Mouse (Mus musculus) stomach, embryonic 15.5 days (tissue): ENCODE data around the gene Plau. TPM values are rescaled to one million over a fixed set of nuclear protein-coding genes. Genes with fewer than 3 reads are reported as not detected.
A peak's percentile ranks its signal among the peaks of the same experiment; 100 is the strongest.

Experiments used
- ATAC-seq: fragments of 200-750 bp; cut with Nextera tagmentation; 2 replicates; pipeline ENCODE4 v1.8.0; 2017; ENCODE audit warnings: low read depth, moderate number of reproducible peaks, moderate TSS enrichment; ENCODE audit not compliant: insufficient read depth, low FRiP score
- H3K27ac ChIP-seq: fragments of 300-500 bp; sonication (generic); 2 replicates; pipeline ENCODE4 v1.5.1; 2015; ENCODE audit warnings: mild to moderate bottlenecking, inconsistent platforms
- H3K27me3 ChIP-seq: fragments of 300-500 bp; sonication (generic); replicated peaks from 2 replicates; pipeline ENCODE4 v1.6.1; 2015; ENCODE audit warnings: inconsistent platforms
- H3K36me3 ChIP-seq: fragments of 300-500 bp; sonication (generic); 2 replicates; pipeline ENCODE4 v1.6.1; 2015; ENCODE audit warnings: inconsistent platforms
- H3K4me1 ChIP-seq: fragments of 300-500 bp; sonication (generic); 2 replicates; pipeline ENCODE4 v1.6.1; 2015; ENCODE audit warnings: inconsistent platforms
- H3K4me2 ChIP-seq: fragments of 300-500 bp; sonication (generic); 2 replicates; pipeline ENCODE4 v1.6.1; 2015; ENCODE audit warnings: mild to moderate bottlenecking, inconsistent platforms
- H3K4me3 ChIP-seq: fragments of 300-500 bp; sonication (generic); replicated peaks from 2 replicates; pipeline ENCODE4 v1.5.1; 2015; ENCODE audit warnings: inconsistent platforms
- H3K9ac ChIP-seq: fragments of 300-500 bp; sonication (generic); 2 replicates; pipeline ENCODE4 v1.6.1; 2015; ENCODE audit warnings: inconsistent platforms
- H3K9me3 ChIP-seq: fragments of 300-500 bp; sonication (generic); 2 replicates; pipeline ENCODE4 v1.6.1; 2016; ENCODE audit warnings: inconsistent platforms
- WGBS: fragments of 180-500 bp; shearing (Covaris S2); methylation state at CpG from one replicate; pipeline ENCODE4 v1.1.7; 2015; 5-methylcytosine and 5-hydroxymethylcytosine counted together
- polyA plus RNA-seq: library from polyadenylated mRNA; unstranded; fragments of >200 nt; fragmentation: Nextera tagmentation; extraction: Ambion mirVana; gene quantifications from 2 replicates; pipeline ENCODE4 v1.2.1, GENCODE M21; 2015

Gene Plau
- polyA plus RNA-seq, 1 experiment from 2014 or later, result 1.9 TPM

DNA sequence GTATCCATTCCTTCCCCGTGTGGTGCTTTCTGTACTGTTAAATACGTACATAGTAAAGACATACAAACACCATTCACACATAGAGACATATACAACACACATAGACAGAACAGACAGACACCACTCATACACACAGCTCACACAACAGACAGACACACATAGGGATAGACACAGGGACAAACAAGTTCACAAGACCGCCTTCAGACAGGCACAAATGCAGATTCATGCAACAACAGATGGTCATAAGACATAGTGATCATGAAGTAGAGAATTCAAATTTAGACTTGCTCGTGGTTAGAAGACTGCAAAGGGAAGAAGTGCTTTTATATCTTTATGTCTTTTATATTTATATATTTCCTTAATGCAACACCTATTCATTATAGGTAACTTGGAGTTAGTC, 2.9 kb upstream of the Plau start:
- WGBS, result 80% methylated on average over 4 of the region's 4 CpGs
- ATAC-seq, result no peak
- H3K9me3 ChIP-seq, result no peaks in the 10 kb centered on the region
- H3K27ac ChIP-seq, result no peak overlapping the region
- H3K4me3 ChIP-seq, result no peak overlapping the region
- 0 out of 2 replicates have a peak, but pooled peaks cover 7% of the 10 kb centered on the region for H3K4me1 ChIP-seq
- no peak overlapping the region for H3K4me2 ChIP-seq
- H3K36me3 ChIP-seq, result no peaks in the 10 kb centered on the region
- no peak overlapping the region for H3K9ac ChIP-seq
- H3K27me3 ChIP-seq, result no peaks in the 10 kb centered on the region

DNA sequence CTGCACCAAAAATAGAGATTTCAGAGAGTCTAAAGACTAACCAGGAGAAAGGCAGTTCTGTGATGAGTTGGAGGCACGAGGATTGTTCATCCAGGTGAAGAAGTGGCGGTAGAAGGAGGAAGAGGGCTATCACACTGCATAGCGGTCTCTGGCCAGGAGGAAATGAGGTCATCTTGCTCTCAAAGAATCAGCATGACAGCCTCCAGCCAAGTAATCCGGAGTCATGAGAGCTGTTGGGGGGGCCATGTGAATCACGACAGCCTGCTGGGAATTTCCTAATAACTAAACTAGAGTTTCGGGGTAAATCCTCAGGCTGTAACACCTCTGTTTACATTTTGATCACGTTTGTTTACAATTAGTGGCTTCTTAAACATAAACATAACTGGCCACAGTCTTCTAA, 2.3 kb upstream of the Plau start:
- no peaks in the 10 kb centered on the region for H3K36me3 ChIP-seq
- 0 out of 2 replicates have a peak, but pooled peaks cover 7% of the 10 kb centered on the region for H3K4me1 ChIP-seq
- ATAC-seq, result no peak
- H3K4me2 ChIP-seq, result no peak overlapping the region
- no peak overlapping the region for H3K4me3 ChIP-seq
- no peak overlapping the region for H3K27ac ChIP-seq
- 34% methylated on average over 7 of the region's 7 CpGs for WGBS
- no peaks in the 10 kb centered on the region for H3K27me3 ChIP-seq
- H3K9me3 ChIP-seq, result no peaks in the 10 kb centered on the region
- no peak overlapping the region for H3K9ac ChIP-seq

DNA sequence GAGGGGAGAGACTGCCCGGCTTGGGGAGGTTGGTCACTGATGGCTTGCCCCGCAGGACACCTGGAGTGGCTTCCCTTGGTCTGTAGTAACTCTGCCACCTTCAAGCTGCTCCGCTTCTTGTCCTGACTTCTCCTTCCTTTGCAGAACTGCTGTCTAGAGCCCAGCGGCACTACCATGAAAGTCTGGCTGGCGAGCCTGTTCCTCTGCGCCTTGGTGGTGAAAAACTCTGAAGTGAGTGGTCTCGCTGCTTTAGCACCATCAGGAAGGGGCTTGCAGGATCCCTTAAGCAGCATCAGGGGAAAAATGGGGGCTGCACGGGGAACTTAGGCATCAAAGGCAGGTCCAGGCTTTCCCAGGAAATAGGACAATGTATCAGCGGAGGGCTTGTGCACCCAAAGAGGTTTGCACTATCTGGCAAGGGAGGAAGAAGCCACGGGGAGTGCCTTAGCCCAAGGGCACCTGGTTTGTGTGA, 481 bp downstream of the Plau start:
- Histone ChIP-seq H3K4me3 (peak overlapping the region; percentile 51), H3K36me3 (no peaks in the 10 kb centered on the region), H3K9ac (peak overlapping the region; percentile 37), H3K9me3 (no peaks in the 10 kb centered on the region), H3K27me3 (no peaks in the 10 kb centered on the region), H3K4me2 (peak overlapping the region; percentile 97), H3K27ac (0 out of 2 replicates have a peak overlapping the region, but pooled peaks have one; percentile 26), H3K4me1 (0 out of 2 replicates have a peak, but pooled peaks cover 7% of the 10 kb centered on the region)
- WGBS, result 6% methylated on average over 10 of the region's 10 CpGs
- no peak for ATAC-seq

DNA sequence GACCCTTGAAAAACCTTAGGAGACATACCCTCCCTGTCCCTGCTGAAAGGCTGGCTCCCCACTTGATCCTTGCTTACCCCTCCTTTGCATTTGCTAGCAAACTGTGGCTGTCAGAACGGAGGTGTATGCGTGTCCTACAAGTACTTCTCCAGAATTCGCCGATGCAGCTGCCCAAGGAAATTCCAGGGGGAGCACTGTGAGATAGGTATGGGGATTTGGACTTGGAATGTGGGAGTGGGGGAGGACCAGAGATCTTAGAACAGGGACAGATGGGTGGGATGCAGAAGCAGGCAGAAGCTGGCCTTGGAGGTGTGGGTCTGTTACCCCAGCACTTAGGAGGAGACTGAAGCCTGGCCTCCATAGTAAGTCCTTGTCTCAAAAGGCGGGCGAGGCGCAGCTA, 1.2 kb downstream of the Plau start:
- H3K36me3 ChIP-seq, result no peaks in the 10 kb centered on the region
- no peak overlapping the region for H3K4me3 ChIP-seq
- peak overlapping the region; percentile 10; the same call in 1 of the 2 replicates for H3K4me2 ChIP-seq
- H3K27me3 ChIP-seq, result no peaks in the 10 kb centered on the region
- H3K4me1 ChIP-seq, result 0 out of 2 replicates have a peak, but pooled peaks cover 7% of the 10 kb centered on the region
- no peaks in the 10 kb centered on the region for H3K9me3 ChIP-seq
- no peak for ATAC-seq
- no peak overlapping the region for H3K27ac ChIP-seq
- H3K9ac ChIP-seq, result no peak overlapping the region
- WGBS, result 76% methylated on average over 7 of the region's 7 CpGs

DNA sequence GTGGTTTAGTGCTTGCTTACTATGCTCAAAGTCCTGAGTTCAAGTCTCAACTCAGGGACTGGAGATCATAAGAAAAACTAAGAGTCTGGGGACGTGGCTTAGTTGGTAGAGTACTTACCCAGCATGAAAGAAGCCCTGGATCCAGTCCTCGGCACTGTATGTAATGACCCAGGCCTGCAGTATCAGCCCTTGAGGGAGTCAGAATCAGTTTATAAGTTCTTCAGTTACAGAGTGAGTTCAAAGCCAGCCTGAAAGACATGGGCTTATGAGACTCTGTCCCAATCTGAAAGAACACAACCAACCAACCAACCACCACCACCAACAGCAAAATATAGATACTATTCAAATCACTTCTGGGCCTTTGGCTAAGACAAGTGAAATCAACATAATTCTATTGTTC, 5.1 kb downstream of the Plau start:
- no peak for ATAC-seq

DNA sequence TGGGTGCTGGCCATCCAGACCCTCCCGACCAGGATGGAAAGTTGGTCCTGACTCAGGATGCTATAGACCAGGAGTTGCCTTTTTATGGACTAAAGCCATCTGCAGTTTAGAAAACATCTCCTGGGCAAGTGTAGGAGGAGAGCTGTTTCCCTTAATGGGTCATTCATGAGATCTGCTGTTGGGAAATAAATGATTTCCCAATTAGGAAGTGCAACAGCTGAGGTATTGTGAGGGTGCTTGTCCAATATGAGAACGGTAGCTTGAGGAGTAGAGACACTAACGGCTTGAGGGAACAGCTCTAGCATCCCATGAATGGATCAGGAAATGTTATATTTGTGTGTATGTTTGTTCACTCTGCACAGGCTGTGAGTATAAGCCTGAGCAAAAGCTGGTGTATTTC, 6.2 kb downstream of the Plau start:
- Histone ChIP-seq H3K4me2 (no peak overlapping the region), H3K27ac (no peak overlapping the region), H3K9me3 (no peaks in the 10 kb centered on the region), H3K36me3 (no peaks in the 10 kb centered on the region), H3K9ac (no peak overlapping the region), H3K4me1 (0 out of 2 replicates have a peak, but pooled peaks cover 2% of the 10 kb centered on the region), H3K4me3 (no peak overlapping the region), H3K27me3 (no peaks in the 10 kb centered on the region)
- 75% methylated on average over 3 of the region's 3 CpGs for WGBS
- ATAC-seq, result no peak

More for the DNA sequence above, 5.1 kb downstream of the Plau start:
- no peak overlapping the region for H3K9ac ChIP-seq
- no peak overlapping the region for H3K27ac ChIP-seq
- 89% methylated on average over 2 of the region's 2 CpGs for WGBS
- H3K4me1 ChIP-seq, result 0 out of 2 replicates have a peak, but pooled peaks cover 7% of the 10 kb centered on the region
- no peaks in the 10 kb centered on the region for H3K27me3 ChIP-seq
- no peak overlapping the region for H3K4me3 ChIP-seq
- no peak overlapping the region for H3K4me2 ChIP-seq
- no peaks in the 10 kb centered on the region for H3K9me3 ChIP-seq
- no peaks in the 10 kb centered on the region for H3K36me3 ChIP-seq

DNA sequence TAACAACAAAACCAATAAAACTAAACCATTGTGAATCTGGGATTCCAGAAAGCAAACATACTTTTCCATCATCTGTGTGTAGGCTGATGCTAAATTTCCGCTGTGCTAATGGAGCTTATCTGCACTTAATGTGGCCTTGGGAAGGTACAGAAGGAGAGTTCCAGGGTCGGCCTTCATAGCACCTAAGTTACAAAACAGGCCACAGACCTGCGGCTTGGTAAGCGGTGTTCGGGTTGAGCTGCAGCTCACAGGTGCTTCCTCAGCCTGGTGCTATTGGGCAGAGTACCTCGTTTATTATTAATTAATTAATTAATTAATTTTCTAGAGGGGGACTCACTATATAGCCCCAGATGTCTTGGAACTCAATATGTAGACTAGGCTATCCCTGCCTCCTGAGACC, 7.7 kb downstream of the Plau start:
- H3K9me3 ChIP-seq, result no peaks in the 10 kb centered on the region
- no peak overlapping the region for H3K4me3 ChIP-seq
- H3K27me3 ChIP-seq, result no peaks in the 10 kb centered on the region
- no peak overlapping the region for H3K27ac ChIP-seq
- ATAC-seq, result no peak
- no peak overlapping the region for H3K9ac ChIP-seq
- H3K4me1 ChIP-seq, result no peaks in the 10 kb centered on the region
- 86% methylated on average over 6 of the region's 6 CpGs for WGBS
- H3K4me2 ChIP-seq, result no peak overlapping the region
- no peaks in the 10 kb centered on the region for H3K36me3 ChIP-seq

DNA sequence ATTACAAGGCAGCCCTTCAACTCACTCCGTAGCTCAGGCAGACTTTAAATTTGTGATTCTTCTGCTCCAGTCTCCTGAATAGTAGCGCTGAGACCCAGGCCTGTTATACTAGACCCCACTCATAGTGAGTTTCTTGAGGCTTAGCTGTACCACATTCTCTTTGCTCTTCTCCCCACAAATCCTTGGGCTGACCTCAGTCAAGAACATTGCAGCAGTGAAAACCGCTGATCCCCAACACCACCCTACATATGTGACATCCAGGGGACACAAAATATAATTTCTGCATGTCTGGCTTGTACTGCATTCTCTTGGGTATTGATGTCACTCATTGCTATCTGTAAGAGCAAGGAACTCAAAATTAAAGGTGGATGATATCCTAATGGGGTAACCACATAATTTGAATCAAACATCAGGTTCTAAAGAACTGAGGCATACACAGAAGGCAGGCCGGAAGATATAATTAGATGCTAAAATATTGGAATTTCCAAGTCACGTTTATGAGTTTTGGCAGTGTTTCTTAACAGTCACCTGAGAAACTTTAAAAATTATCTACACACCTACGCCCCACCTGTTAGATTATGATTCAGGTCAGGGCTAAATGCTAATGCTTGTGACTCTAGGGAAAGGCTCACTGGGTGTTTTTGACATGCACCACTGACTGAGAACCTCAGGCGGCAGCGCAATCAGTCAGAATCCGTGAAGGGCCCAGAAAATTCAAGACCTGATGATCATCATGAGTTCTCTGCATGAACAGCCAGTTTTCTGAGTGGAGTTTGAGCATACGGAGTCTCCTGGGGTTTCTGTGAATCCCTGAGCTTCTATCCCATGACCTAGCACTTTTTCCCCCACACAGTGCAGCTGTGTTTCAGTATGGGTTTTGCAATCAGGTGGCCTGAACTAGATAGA, 8.5 kb downstream of the Plau start:
- no peaks in the 10 kb centered on the region for H3K9me3 ChIP-seq
- H3K4me3 ChIP-seq, result no peak overlapping the region
- no peak for ATAC-seq
- no peaks in the 10 kb centered on the region for H3K36me3 ChIP-seq
- H3K4me1 ChIP-seq, result no peaks in the 10 kb centered on the region
- H3K4me2 ChIP-seq, result no peak overlapping the region
- no peaks in the 10 kb centered on the region for H3K27me3 ChIP-seq
- no peak overlapping the region for H3K27ac ChIP-seq
- WGBS, result 91% methylated on average over 10 of the region's 10 CpGs
- no peak overlapping the region for H3K9ac ChIP-seq

DNA sequence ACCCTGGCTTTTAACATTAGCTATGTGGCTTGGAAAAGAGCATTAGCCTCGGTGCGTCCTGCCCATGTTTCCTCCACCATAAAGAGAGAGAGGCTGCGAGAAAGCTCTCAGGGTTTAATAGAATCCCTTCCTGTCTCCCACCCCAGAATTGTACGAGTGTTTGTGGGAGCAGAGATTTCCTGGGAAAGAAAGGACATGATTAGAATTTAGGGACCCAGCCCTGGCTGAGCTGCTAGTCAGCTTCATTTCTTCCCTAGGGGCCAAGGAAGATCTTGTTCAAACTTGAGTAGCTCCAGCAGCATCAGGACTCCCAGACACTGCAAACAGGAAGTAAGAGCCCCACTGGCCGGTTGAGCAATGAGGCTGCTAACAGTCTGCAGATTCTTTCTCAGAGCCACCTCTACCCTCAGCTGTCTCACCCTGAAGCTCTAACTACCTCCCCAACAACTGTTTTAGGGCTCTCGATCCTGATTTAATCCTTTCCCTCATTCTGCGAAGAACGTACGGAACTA, 9.2 kb downstream of the Plau start:
- Histone ChIP-seq H3K9ac (no peak overlapping the region), H3K27me3 (no peaks in the 10 kb centered on the region), H3K4me3 (no peak overlapping the region), H3K27ac (no peak overlapping the region; the same call in 1 of the 2 replicates), H3K9me3 (no peaks in the 10 kb centered on the region), H3K4me1 (no peaks in the 10 kb centered on the region), H3K36me3 (no peaks in the 10 kb centered on the region), H3K4me2 (peak overlapping the region; percentile 8; the same call in 1 of the 2 replicates)
- 59% methylated on average over 9 of the region's 9 CpGs for WGBS
- ATAC-seq, result no peak

DNA sequence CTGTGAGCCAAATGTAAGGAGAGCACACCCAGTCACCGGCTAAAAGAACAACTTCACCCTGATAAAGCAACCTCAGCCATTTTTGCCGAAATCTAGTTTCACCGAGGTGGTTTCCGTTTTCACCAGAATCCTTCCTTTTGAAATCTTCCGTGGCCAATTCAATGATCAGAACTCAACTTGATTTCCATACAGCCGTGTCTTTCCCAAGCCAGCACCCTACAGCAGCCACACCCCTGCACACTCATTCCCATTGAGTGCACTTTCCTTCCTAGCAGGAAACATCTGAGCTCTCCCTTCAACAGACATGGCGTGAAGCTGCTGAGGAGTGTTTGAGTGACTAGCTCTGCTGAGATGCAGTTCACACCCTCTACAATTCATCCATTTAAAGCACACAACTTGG, 9.8 kb downstream of the Plau start:
- Histone ChIP-seq H3K4me3 (no peak overlapping the region), H3K4me2 (peak overlapping the region; percentile 8; the same call in 1 of the 2 replicates), H3K27me3 (no peaks in the 10 kb centered on the region), H3K27ac (no peak overlapping the region; the same call in 1 of the 2 replicates), H3K9ac (no peak overlapping the region), H3K9me3 (no peaks in the 10 kb centered on the region), H3K4me1 (no peaks in the 10 kb centered on the region), H3K36me3 (no peaks in the 10 kb centered on the region)
- no peak for ATAC-seq
- 71% methylated on average over 7 of the region's 7 CpGs for WGBS

DNA sequence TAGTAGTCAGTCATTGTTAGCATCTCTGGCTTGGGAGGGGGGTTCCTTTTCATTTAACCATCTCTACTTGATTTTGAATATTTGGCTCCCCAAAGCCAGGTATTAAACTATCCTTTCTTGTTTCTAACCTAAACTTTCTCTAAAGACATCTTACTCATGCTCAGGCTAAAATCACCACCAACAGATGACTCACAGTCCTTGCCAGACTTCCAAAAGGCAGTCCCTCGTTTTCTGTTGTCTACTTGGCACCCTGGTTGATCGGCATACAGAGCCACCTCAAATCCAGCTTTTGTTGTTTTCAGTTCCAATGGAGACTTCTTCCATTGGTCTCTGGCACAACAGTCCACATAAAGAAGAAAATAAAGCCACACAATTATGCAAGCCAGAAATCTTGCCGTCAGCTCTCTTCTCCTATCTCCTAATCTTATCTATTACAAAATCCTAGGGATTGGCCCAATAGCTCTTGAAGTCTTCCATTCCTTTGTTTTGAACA, 11.2 kb downstream of the Plau start:
- no peak for ATAC-seq

DNA sequence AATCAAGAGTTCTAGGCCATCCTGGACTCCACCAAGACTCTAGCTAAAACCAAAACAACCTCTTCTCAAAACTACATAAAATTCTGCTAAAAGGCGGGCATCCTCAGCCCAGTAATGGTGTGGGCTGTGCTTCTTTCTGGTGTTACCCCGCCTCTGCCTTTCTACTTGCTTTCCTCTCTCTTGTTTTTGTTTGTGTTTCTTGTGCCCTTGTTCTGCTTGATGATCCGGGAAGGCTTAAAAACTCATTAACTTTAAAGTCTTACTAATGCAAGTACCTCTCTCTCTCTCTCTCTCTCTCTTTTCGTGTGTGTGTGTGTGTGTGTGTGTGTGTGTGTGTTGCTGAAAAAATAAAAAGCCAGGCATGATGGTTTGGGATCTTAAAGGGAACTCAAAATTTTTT, 13.3 kb downstream of the Plau start:
- Histone ChIP-seq H3K9ac (no peak overlapping the region), H3K27ac (no peak overlapping the region), H3K4me2 (no peak overlapping the region), H3K27me3 (no peaks in the 10 kb centered on the region), H3K4me1 (no peaks in the 10 kb centered on the region), H3K9me3 (no peaks in the 10 kb centered on the region), H3K4me3 (no peak overlapping the region), H3K36me3 (no peaks in the 10 kb centered on the region)
- WGBS, result 69% methylated on average over 4 of the region's 4 CpGs
- no peak for ATAC-seq

More for the DNA sequence above, 11.2 kb downstream of the Plau start:
- Histone ChIP-seq H3K9me3 (no peaks in the 10 kb centered on the region), H3K27me3 (no peaks in the 10 kb centered on the region), H3K4me2 (no peak overlapping the region), H3K36me3 (no peaks in the 10 kb centered on the region), H3K9ac (no peak overlapping the region), H3K4me1 (no peaks in the 10 kb centered on the region), H3K4me3 (no peak overlapping the region), H3K27ac (no peak overlapping the region)
- 82% methylated on average over 3 of the region's 3 CpGs for WGBS
